Mouse (Mus musculus) limb, embryonic 14.5 days (tissue): ENCODE results near the gene Caml. TPM values are rescaled to one million over a fixed set of nuclear protein-coding genes. Genes with fewer than 3 reads are reported as not detected.

Experiments used
- ATAC-seq: fragments of 200-750 bp; cut with Nextera tagmentation; 2 replicates; pipeline ENCODE4 v1.8.0; 2017; ENCODE audit warnings: low read depth, moderate number of reproducible peaks, moderate TSS enrichment; ENCODE audit not compliant: low FRiP score
- DNase-seq: peaks from one replicate; pipeline ENCODE4 v3.0.0-alpha.2; 2015; ENCODE audit warnings: low spot score
- H3K27ac ChIP-seq: fragments of 300-500 bp; sonication (generic); replicated peaks from 2 replicates; pipeline ENCODE4 v1.5.1; 2014; ENCODE audit warnings: low read depth, mild to moderate bottlenecking, low read length, moderate library complexity, mixed read lengths
- H3K27me3 ChIP-seq: fragments of 300-500 bp; sonication (generic); 2 replicates; pipeline ENCODE4 v1.6.1; 2014; ENCODE audit warnings: low read length, mixed read lengths; ENCODE audit not compliant: control insufficient read depth, insufficient read depth
- H3K36me3 ChIP-seq: fragments of 300-500 bp; sonication (generic); 2 replicates; pipeline ENCODE4 v1.6.1; 2014; ENCODE audit warnings: mild to moderate bottlenecking, low read length, moderate library complexity, mixed read lengths; ENCODE audit not compliant: control insufficient read depth, insufficient read depth
- H3K4me1 ChIP-seq: fragments of 300-500 bp; sonication (generic); 2 replicates; pipeline ENCODE4 v1.6.1; 2014; ENCODE audit warnings: antibody characterized with exemption, low read length, mixed read lengths; ENCODE audit not compliant: control insufficient read depth, insufficient read depth
- H3K4me2 ChIP-seq: fragments of 300-500 bp; sonication (generic); replicated peaks from 2 replicates; pipeline ENCODE4 v1.6.1; 2014; ENCODE audit warnings: low read depth, mild to moderate bottlenecking, low read length, moderate library complexity; ENCODE audit not compliant: severe bottlenecking
- H3K4me3 ChIP-seq: fragments of 300-500 bp; sonication (generic); replicated peaks from 2 replicates; pipeline ENCODE4 v1.5.1; 2014; ENCODE audit warnings: low read length
- H3K9ac ChIP-seq: fragments of 300-500 bp; sonication (generic); 2 replicates; pipeline ENCODE4 v1.6.1; 2014; ENCODE audit warnings: mild to moderate bottlenecking, low read depth, low read length, moderate library complexity; ENCODE audit not compliant: severe bottlenecking
- H3K9me3 ChIP-seq: fragments of 300-500 bp; sonication (generic); 2 replicates; pipeline ENCODE4 v1.6.1; 2016; ENCODE audit warnings: low read length; ENCODE audit not compliant: control insufficient read depth
- POLR2A ChIP-seq: fragments of 200-500 bp; IDR thresholded peaks from 2 replicates; pipeline ENCODE4 v1.8.0; 2012; ENCODE audit warnings: inconsistent platforms, mild to moderate bottlenecking, moderate library complexity, borderline replicate concordance; ENCODE audit not compliant: insufficient read depth, insufficient read length; ENCODE audit errors: extremely low read depth
- WGBS: fragments of 180-500 bp; shearing (Covaris S2); extraction: QIAGEN DNeasy Blood & Tissue Kit; methylation state at CpG from one replicate; pipeline ENCODE4 v1.1.7; 2014; 5-methylcytosine and 5-hydroxymethylcytosine counted together
- polyA plus RNA-seq, 2 experiments: library from polyadenylated mRNA; depleted of rRNA in 1 of 2; stranded (reverse) in 1 of 2; unstranded in 1 of 2; fragments of >200 nt; fragmentation: Nextera tagmentation in 1 of 2; extraction: Ambion mirVana in 1 of 2; gene quantifications; 2 replicates each; pipeline versions ENCODE4 v1.2.1 to v1.2.3; 2012 to 2014

The Caml gene
- polyA plus RNA-seq, 2 experiments, result 59.4 to 60.7 TPM

DNA sequence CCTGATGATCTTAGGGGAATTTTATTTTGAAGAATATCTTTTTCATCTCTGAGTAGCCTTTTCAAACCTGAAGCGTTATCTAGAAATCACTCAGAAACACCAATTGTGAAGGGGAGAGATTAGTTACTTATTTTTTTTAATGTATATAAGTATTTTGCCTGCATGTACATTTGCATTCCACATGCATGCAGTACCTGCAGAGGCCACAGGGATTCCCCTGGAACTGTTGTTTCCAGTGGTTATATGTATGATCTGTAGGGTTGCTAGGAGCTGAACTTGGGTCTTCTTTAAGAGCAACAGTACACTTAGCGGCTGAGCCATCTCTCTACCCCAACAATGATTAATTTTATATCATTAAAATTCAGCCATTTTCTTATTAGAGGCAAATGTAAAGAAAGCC, 21.7 kb downstream of the Caml start:
- no peak overlapping the region for H3K9ac ChIP-seq
- H3K27me3 ChIP-seq, result no peaks in the 10 kb centered on the region
- DNase-seq (peak; percentile 36), ATAC-seq (no peak; the same call in 1 of the 2 replicates)
- H3K9me3 ChIP-seq, result no peaks in the 10 kb centered on the region
- no peak overlapping the region for H3K4me2 ChIP-seq
- no peak for TF ChIP-seq POLR2A
- no peak overlapping the region for H3K4me3 ChIP-seq
- no peaks in the 10 kb centered on the region for H3K4me1 ChIP-seq
- H3K27ac ChIP-seq, result no peak overlapping the region
- WGBS, result 91% methylated on average over 2 of the region's 2 CpGs
- peaks cover 76% of the 10 kb centered on the region for H3K36me3 ChIP-seq

- H3K27me3 ChIP-seq, result no peaks in the 10 kb centered on the region
- H3K9ac ChIP-seq, result no peak overlapping the region
- no peaks in the 10 kb centered on the region for H3K9me3 ChIP-seq
- TF ChIP-seq POLR2A, result no peak
- H3K27ac ChIP-seq, result no peak overlapping the region
- no peak overlapping the region for H3K4me3 ChIP-seq
- 88% methylated on average over 12 of the region's 12 CpGs for WGBS
- DNase-seq, result no peak
- no peak overlapping the region for H3K4me2 ChIP-seq
- ATAC-seq, result no peak
- H3K36me3 ChIP-seq, result peaks cover 97% of the 10 kb centered on the region
- no peaks in the 10 kb centered on the region for H3K4me1 ChIP-seq
Observed at GRCm38 (mm10) chr13:55650098-55650497, 27.3 kb downstream of the Caml start.

DNA sequence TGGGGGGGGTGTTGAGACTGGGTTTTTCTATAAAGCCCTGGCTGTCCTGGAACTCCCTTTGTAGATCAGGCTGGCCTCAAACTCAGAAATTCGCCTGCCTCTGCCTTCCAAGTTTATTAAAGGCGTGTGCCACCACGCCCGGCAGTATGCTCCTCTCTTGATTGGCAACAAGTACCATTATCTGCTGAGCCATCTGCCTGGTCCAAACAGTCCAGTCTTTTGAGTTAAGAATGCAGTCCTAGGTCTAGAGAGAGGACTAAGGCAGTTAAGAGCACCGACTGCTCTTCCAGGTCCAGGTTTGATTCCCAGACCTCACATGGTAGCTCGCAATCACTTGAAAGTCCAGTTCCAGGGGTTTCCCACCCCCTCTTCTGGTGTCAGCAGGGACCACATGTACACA, 28.2 kb downstream of the Caml start:
- Histone ChIP-seq H3K27me3 (no peaks in the 10 kb centered on the region), H3K4me3 (no peak overlapping the region), H3K36me3 (peaks cover 97% of the 10 kb centered on the region), H3K4me2 (no peak overlapping the region), H3K9me3 (no peaks in the 10 kb centered on the region), H3K9ac (no peak overlapping the region), H3K27ac (no peak overlapping the region), H3K4me1 (no peaks in the 10 kb centered on the region)
- ATAC-seq (no peak), DNase-seq (no peak)
- 91% methylated on average over 6 of the region's 6 CpGs for WGBS
- no peak for TF ChIP-seq POLR2A

GRCm38 (mm10) chr13:55668550-55668949, 45.7 kb downstream of the Caml start:
- DNase-seq, result no peak
- no peak overlapping the region for H3K4me3 ChIP-seq
- peaks cover 89% of the 10 kb centered on the region for H3K36me3 ChIP-seq
- no peak overlapping the region for H3K27ac ChIP-seq
- ATAC-seq, result no peak
- no peaks in the 10 kb centered on the region for H3K27me3 ChIP-seq
- H3K4me2 ChIP-seq, result no peak overlapping the region
- no peaks in the 10 kb centered on the region for H3K4me1 ChIP-seq
- 80% methylated on average over 6 of the region's 6 CpGs for WGBS
- no peak for TF ChIP-seq POLR2A
- no peaks in the 10 kb centered on the region for H3K9me3 ChIP-seq
- H3K9ac ChIP-seq, result no peak overlapping the region

DNA sequence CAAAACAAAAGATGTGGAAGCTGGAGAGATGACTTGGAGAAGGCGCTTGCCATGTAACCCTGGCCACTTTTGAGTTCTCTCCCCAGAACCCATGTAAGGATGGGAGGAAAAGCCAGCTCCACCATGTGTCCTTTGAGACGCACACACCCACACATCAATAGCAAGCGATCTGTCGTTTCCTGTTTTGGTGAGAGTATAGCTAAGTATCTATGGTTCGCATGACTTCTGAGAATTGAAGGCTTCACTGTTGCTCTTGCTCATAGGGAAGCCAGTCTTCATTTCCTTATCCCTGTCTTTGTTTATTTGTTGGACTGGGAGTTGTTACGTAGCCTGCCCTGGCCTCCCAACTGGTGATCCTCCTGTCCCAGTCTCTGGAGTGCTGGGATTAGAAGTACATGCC, 49.9 kb downstream of the Caml start:
- Histone ChIP-seq H3K4me3 (no peak overlapping the region), H3K27me3 (no peaks in the 10 kb centered on the region), H3K27ac (no peak overlapping the region), H3K4me2 (no peak overlapping the region), H3K4me1 (no peaks in the 10 kb centered on the region), H3K36me3 (peaks cover 90% of the 10 kb centered on the region), H3K9me3 (no peaks in the 10 kb centered on the region), H3K9ac (no peak overlapping the region)
- WGBS, result 94% methylated on average over 6 of the region's 6 CpGs
- no peak for TF ChIP-seq POLR2A
- no peak for ATAC-seq
- no peak for DNase-seq

DNA sequence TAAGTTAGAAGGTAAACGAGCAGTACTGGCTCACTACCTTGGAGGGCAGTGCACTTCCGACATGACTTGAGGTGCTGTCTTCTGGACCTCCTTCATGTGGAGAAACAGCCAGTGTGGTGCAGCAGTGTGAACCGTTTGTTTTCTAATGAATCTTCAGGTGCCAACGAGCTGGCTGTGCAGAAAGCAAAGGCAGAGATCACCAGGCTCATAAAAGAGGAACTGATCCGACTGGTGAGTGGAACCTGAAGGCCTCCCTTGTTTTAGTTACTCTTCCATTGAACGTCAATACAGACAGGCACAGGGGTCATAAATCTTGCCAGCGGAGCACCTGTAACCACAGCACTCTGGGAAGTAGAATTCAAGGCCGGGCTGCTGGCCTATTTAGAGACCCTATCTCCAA, 54.6 kb downstream of the Caml start:
- DNase-seq (no peak), ATAC-seq (no peak)
- H3K36me3 ChIP-seq, result peaks cover 80% of the 10 kb centered on the region
- H3K4me3 ChIP-seq, result no peak overlapping the region
- WGBS, result 68% methylated on average over 8 of the region's 8 CpGs
- no peak for TF ChIP-seq POLR2A
- no peak overlapping the region for H3K27ac ChIP-seq
- no peaks in the 10 kb centered on the region for H3K9me3 ChIP-seq
- no peaks in the 10 kb centered on the region for H3K4me1 ChIP-seq
- no peak overlapping the region for H3K4me2 ChIP-seq
- no peak overlapping the region for H3K9ac ChIP-seq
- H3K27me3 ChIP-seq, result no peaks in the 10 kb centered on the region

Other genes starting within 250 kb of the Caml start
- gene Slc34a1, start 224.8 kb upstream of the Caml start, polyA plus RNA-seq (2012; rRNA removed), result not detected in 2 replicates
- not detected in 2 replicates for gene Slc34a1, start 224.8 kb upstream of the Caml start, polyA plus RNA-seq (2014; fragmentation: Nextera tagmentation; extraction: Ambion mirVana)
- 0.52 TPM in 1 of 2 replicates, not detected in the other for gene Pfn3, start 207.8 kb upstream of the Caml start, polyA plus RNA-seq (2012; rRNA removed)
- gene Pfn3, start 207.8 kb upstream of the Caml start, polyA plus RNA-seq (2014; fragmentation: Nextera tagmentation; extraction: Ambion mirVana), result not detected in 2 replicates
- 0.09 and 0.11 TPM in 2 replicates for gene F12, start 196.2 kb upstream of the Caml start, polyA plus RNA-seq (2012; rRNA removed)
- not detected in 2 replicates for gene F12, start 196.2 kb upstream of the Caml start, polyA plus RNA-seq (2014; fragmentation: Nextera tagmentation; extraction: Ambion mirVana)
- 81.4 and 92.8 TPM in 2 replicates for gene Grk6, start 177.9 kb upstream of the Caml start, polyA plus RNA-seq (2012; rRNA removed)
- 51.7 and 57.5 TPM in 2 replicates for gene Grk6, start 177.9 kb upstream of the Caml start, polyA plus RNA-seq (2014; fragmentation: Nextera tagmentation; extraction: Ambion mirVana)
- gene Prr7, start 158.7 kb upstream of the Caml start, polyA plus RNA-seq (2012; rRNA removed), result 18.6 and 28.4 TPM in 2 replicates
- 1.4 and 2.3 TPM in 2 replicates for gene Prr7, start 158.7 kb upstream of the Caml start, polyA plus RNA-seq (2014; fragmentation: Nextera tagmentation; extraction: Ambion mirVana)
- 266 and 303 TPM in 2 replicates for gene Dbn1, start 134.9 kb upstream of the Caml start, polyA plus RNA-seq (2012; rRNA removed)
- 153 and 178 TPM in 2 replicates for gene Dbn1, start 134.9 kb upstream of the Caml start, polyA plus RNA-seq (2014; fragmentation: Nextera tagmentation; extraction: Ambion mirVana)
- 137 and 192 TPM in 2 replicates for gene Pdlim7, start 109.3 kb upstream of the Caml start, polyA plus RNA-seq (2012; rRNA removed)
- 148 and 162 TPM in 2 replicates for gene Pdlim7, start 109.3 kb upstream of the Caml start, polyA plus RNA-seq (2014; fragmentation: Nextera tagmentation; extraction: Ambion mirVana)
- 9.1 and 9.8 TPM in 2 replicates for gene Dok3, start 93.7 kb upstream of the Caml start, polyA plus RNA-seq (2012; rRNA removed)
- 2.4 and 4.4 TPM in 2 replicates for gene Dok3, start 93.7 kb upstream of the Caml start, polyA plus RNA-seq (2014; fragmentation: Nextera tagmentation; extraction: Ambion mirVana)
- gene Ddx41, start 86.3 kb upstream of the Caml start, polyA plus RNA-seq (2012; rRNA removed), result 89.3 and 92.6 TPM in 2 replicates
- 59.9 and 61.6 TPM in 2 replicates for gene Ddx41, start 86.3 kb upstream of the Caml start, polyA plus RNA-seq (2014; fragmentation: Nextera tagmentation; extraction: Ambion mirVana)
- gene Fam193b, start 51.9 kb upstream of the Caml start, polyA plus RNA-seq (2012; rRNA removed), result 140 and 159 TPM in 2 replicates
- gene Fam193b, start 51.9 kb upstream of the Caml start, polyA plus RNA-seq (2014; fragmentation: Nextera tagmentation; extraction: Ambion mirVana), result 35.9 and 40.7 TPM in 2 replicates
- gene Tmed9, start 49.3 kb upstream of the Caml start, polyA plus RNA-seq (2012; rRNA removed), result 182 and 228 TPM in 2 replicates
- 78.6 and 83.0 TPM in 2 replicates for gene Tmed9, start 49.3 kb upstream of the Caml start, polyA plus RNA-seq (2014; fragmentation: Nextera tagmentation; extraction: Ambion mirVana)
- gene B4galt7, start 23.1 kb upstream of the Caml start, polyA plus RNA-seq (2012; rRNA removed), result 39.3 and 53.0 TPM in 2 replicates
- gene B4galt7, start 23.1 kb upstream of the Caml start, polyA plus RNA-seq (2014; fragmentation: Nextera tagmentation; extraction: Ambion mirVana), result 10.1 and 12.5 TPM in 2 replicates
- gene Ddx46, start 12.0 kb downstream of the Caml start, polyA plus RNA-seq (2012; rRNA removed), result 36.5 and 48.7 TPM in 2 replicates
- gene Ddx46, start 12.0 kb downstream of the Caml start, polyA plus RNA-seq (2014; fragmentation: Nextera tagmentation; extraction: Ambion mirVana), result 33.0 and 36.0 TPM in 2 replicates
- 75.9 and 87.5 TPM in 2 replicates for gene B230219D22Rik, start 70.1 kb downstream of the Caml start, polyA plus RNA-seq (2012; rRNA removed)
- 60.7 and 67.8 TPM in 2 replicates for gene B230219D22Rik, start 70.1 kb downstream of the Caml start, polyA plus RNA-seq (2014; fragmentation: Nextera tagmentation; extraction: Ambion mirVana)
- 61.8 and 64.4 TPM in 2 replicates for gene Txndc15, start 91.6 kb downstream of the Caml start, polyA plus RNA-seq (2012; rRNA removed)
- 104 and 109 TPM in 2 replicates for gene Txndc15, start 91.6 kb downstream of the Caml start, polyA plus RNA-seq (2014; fragmentation: Nextera tagmentation; extraction: Ambion mirVana)
- 24.3 and 41.7 TPM in 2 replicates for gene Pcbd2, start 104.4 kb downstream of the Caml start, polyA plus RNA-seq (2012; rRNA removed)
- 40.9 and 46.2 TPM in 2 replicates for gene Pcbd2, start 104.4 kb downstream of the Caml start, polyA plus RNA-seq (2014; fragmentation: Nextera tagmentation; extraction: Ambion mirVana)
- gene Catsper3, start 161.6 kb downstream of the Caml start, polyA plus RNA-seq (2012; rRNA removed), result 0.18 TPM in 2 replicates
- gene Catsper3, start 161.6 kb downstream of the Caml start, polyA plus RNA-seq (2014; fragmentation: Nextera tagmentation; extraction: Ambion mirVana), result 0.15 TPM in 1 of 2 replicates, not detected in the other
- gene Pitx1, start 213.2 kb downstream of the Caml start, polyA plus RNA-seq (2012; rRNA removed), result 59.5 and 94.8 TPM in 2 replicates
- gene Pitx1, start 213.2 kb downstream of the Caml start, polyA plus RNA-seq (2014; fragmentation: Nextera tagmentation; extraction: Ambion mirVana), result 63.1 and 84.6 TPM in 2 replicates